Mouse (Mus musculus) embryonic facial prominence, embryonic 13.5 days (tissue): ENCODE data around the gene Hils1. TPM values are rescaled to one million over a fixed set of nuclear protein-coding genes. Genes with fewer than 3 reads are reported as not detected.

Experiments used
- ATAC-seq: fragments of 200-750 bp; cut with Nextera tagmentation; 2 replicates; pipeline ENCODE4 v1.8.0; 2017; ENCODE audit warnings: low read depth; ENCODE audit not compliant: insufficient number of reproducible peaks, insufficient read depth, low FRiP score, low TSS enrichment
- H3K27ac ChIP-seq: fragments of 300-500 bp; sonication (generic); 2 replicates; pipeline ENCODE4 v1.5.1; 2015; ENCODE audit warnings: moderate library complexity, mild to moderate bottlenecking, inconsistent platforms
- H3K27me3 ChIP-seq: fragments of 300-500 bp; sonication (generic); 2 replicates; pipeline ENCODE4 v1.6.1; 2015; ENCODE audit warnings: mild to moderate bottlenecking, inconsistent platforms
- H3K36me3 ChIP-seq: fragments of 300-500 bp; sonication (generic); 2 replicates; pipeline ENCODE4 v1.6.1; 2015; ENCODE audit warnings: mild to moderate bottlenecking, inconsistent platforms
- H3K4me1 ChIP-seq: fragments of 300-500 bp; sonication (generic); 2 replicates; pipeline ENCODE4 v1.6.1; 2015; ENCODE audit warnings: inconsistent platforms
- H3K4me2 ChIP-seq: fragments of 300-500 bp; sonication (generic); 2 replicates; pipeline ENCODE4 v1.6.1; 2015; ENCODE audit warnings: moderate library complexity, mild to moderate bottlenecking, inconsistent platforms
- H3K4me3 ChIP-seq: fragments of 300-500 bp; sonication (generic); 2 replicates; pipeline ENCODE4 v1.5.1; 2015; ENCODE audit warnings: mild to moderate bottlenecking, inconsistent platforms
- H3K9ac ChIP-seq: fragments of 300-500 bp; sonication (generic); 2 replicates; pipeline ENCODE4 v1.6.1; 2015; ENCODE audit warnings: mild to moderate bottlenecking, inconsistent platforms
- H3K9me3 ChIP-seq: fragments of 300-500 bp; sonication (generic); 2 replicates; pipeline ENCODE4 v1.6.1; 2016; ENCODE audit warnings: inconsistent platforms
- whole genome bisulfite sequencing: fragments of 180-500 bp; shearing (Covaris S2); methylation state at CpG from one replicate; pipeline ENCODE4 v1.1.7; 2015; ENCODE audit warnings: mixed read lengths; 5-methylcytosine and 5-hydroxymethylcytosine counted together
- polyA plus RNA-seq: library from polyadenylated mRNA; unstranded; fragments of >200 nt; fragmentation: Nextera tagmentation; extraction: Ambion mirVana; gene quantifications from 2 replicates; pipeline ENCODE4 v1.2.1, GENCODE M21; 2015

Gene Hils1
- polyA plus RNA-seq, 1 experiment from 2014 or later, result not detected

- peaks cover 65% of the 10 kb centered on the region for H3K36me3 ChIP-seq
- H3K9me3 ChIP-seq, result no peaks in the 10 kb centered on the region
- H3K9ac ChIP-seq, result no peak overlapping the region
- H3K27me3 ChIP-seq, result no peaks in the 10 kb centered on the region
- no peak overlapping the region for H3K27ac ChIP-seq
- 64% methylated on average over 5 of the region's 5 CpGs for WGBS
- no peak for ATAC-seq
- no peak overlapping the region for H3K4me3 ChIP-seq
- H3K4me1 ChIP-seq, result peaks cover 55% of the 10 kb centered on the region
- H3K4me2 ChIP-seq, result no peak overlapping the region
Observed at GRCm38 (mm10) chr11:94997596-94997995, 30.2 kb downstream of the Hils1 start.

- no peak overlapping the region for H3K27ac ChIP-seq
- H3K9ac ChIP-seq, result no peak overlapping the region
- ATAC-seq, result no peak
- H3K4me1 ChIP-seq, result peaks cover 50% of the 10 kb centered on the region
- no peaks in the 10 kb centered on the region for H3K9me3 ChIP-seq
- H3K4me2 ChIP-seq, result no peak overlapping the region
- WGBS, result 84% methylated on average over 16 of the region's 16 CpGs
- no peaks in the 10 kb centered on the region for H3K27me3 ChIP-seq
- peaks cover 70% of the 10 kb centered on the region for H3K36me3 ChIP-seq
- no peak overlapping the region for H3K4me3 ChIP-seq
Observed at GRCm38 (mm10) chr11:94998041-94998531, 30.7 kb downstream of the Hils1 start.

- no peaks in the 10 kb centered on the region for H3K27me3 ChIP-seq
- no peaks in the 10 kb centered on the region for H3K9me3 ChIP-seq
- peak overlapping the region; percentile 68 for H3K27ac ChIP-seq
- peak overlapping the region; percentile 49 for H3K9ac ChIP-seq
- H3K4me1 ChIP-seq, result peaks cover 30% of the 10 kb centered on the region
- WGBS, result 83% methylated on average over 8 of the region's 8 CpGs
- no peak overlapping the region for H3K4me2 ChIP-seq
- peaks cover 90% of the 10 kb centered on the region for H3K36me3 ChIP-seq
- H3K4me3 ChIP-seq, result no peak overlapping the region
- no peak for ATAC-seq
Observed at GRCm38 (mm10) chr11:95000128-95000527, 32.7 kb downstream of the Hils1 start.

- H3K27ac ChIP-seq, result peak overlapping the region; percentile 68
- H3K9me3 ChIP-seq, result no peaks in the 10 kb centered on the region
- peaks cover 26% of the 10 kb centered on the region for H3K4me1 ChIP-seq
- no peak for ATAC-seq
- no peaks in the 10 kb centered on the region for H3K27me3 ChIP-seq
- H3K9ac ChIP-seq, result peak overlapping the region; percentile 49
- peaks cover 94% of the 10 kb centered on the region for H3K36me3 ChIP-seq
- H3K4me3 ChIP-seq, result no peak overlapping the region
- H3K4me2 ChIP-seq, result 0 out of 2 replicates have a peak overlapping the region, but pooled peaks have one; percentile 7
- 47% methylated on average over 4 of the region's 4 CpGs for WGBS
Observed at GRCm38 (mm10) chr11:95000548-95000947, 33.2 kb downstream of the Hils1 start.

GRCm38 (mm10) chr11:95001058-95001457, 33.7 kb downstream of the Hils1 start:
- WGBS, result 2% methylated on average over 8 of the region's 8 CpGs
- H3K4me2 ChIP-seq, result 0 out of 2 replicates have a peak overlapping the region, but pooled peaks have one; percentile 7
- no peak for ATAC-seq
- no peaks in the 10 kb centered on the region for H3K27me3 ChIP-seq
- H3K4me1 ChIP-seq, result peaks cover 25% of the 10 kb centered on the region
- H3K4me3 ChIP-seq, result no peak overlapping the region
- peak overlapping the region; percentile 28; the same call in 1 of the 2 replicates for H3K9ac ChIP-seq
- peak overlapping the region; percentile 68 for H3K27ac ChIP-seq
- no peaks in the 10 kb centered on the region for H3K9me3 ChIP-seq
- H3K36me3 ChIP-seq, result peaks cover 99% of the 10 kb centered on the region

GRCm38 (mm10) chr11:95001584-95002347, 34.4 kb downstream of the Hils1 start:
- Histone ChIP-seq H3K9ac (no peak overlapping the region), H3K9me3 (no peaks in the 10 kb centered on the region), H3K27ac (peak overlapping the region; percentile 68; the same call in 1 of the 2 replicates), H3K4me3 (no peak overlapping the region), H3K27me3 (no peaks in the 10 kb centered on the region), H3K4me2 (no peak overlapping the region), H3K36me3 (peaks cover 92% of the 10 kb centered on the region), H3K4me1 (peaks cover 27% of the 10 kb centered on the region)
- 85% methylated on average over 21 of the region's 21 CpGs for WGBS
- no peak for ATAC-seq

- Histone ChIP-seq H3K9me3 (no peaks in the 10 kb centered on the region), H3K4me2 (no peak overlapping the region), H3K9ac (no peak overlapping the region), H3K27ac (no peak overlapping the region), H3K4me1 (peaks cover 37% of the 10 kb centered on the region), H3K27me3 (no peaks in the 10 kb centered on the region), H3K36me3 (peaks cover 83% of the 10 kb centered on the region), H3K4me3 (no peak overlapping the region)
- no peak for ATAC-seq
- WGBS, result 92% methylated on average over 8 of the region's 8 CpGs
Observed at GRCm38 (mm10) chr11:95002705-95003104, 35.3 kb downstream of the Hils1 start.

GRCm38 (mm10) chr11:95004136-95004936, 36.9 kb downstream of the Hils1 start:
- H3K27me3 ChIP-seq, result no peaks in the 10 kb centered on the region
- no peak overlapping the region for H3K4me2 ChIP-seq
- peak overlapping the region; percentile 11; the same call in 1 of the 2 replicates for H3K27ac ChIP-seq
- H3K4me1 ChIP-seq, result peaks cover 48% of the 10 kb centered on the region
- no peaks in the 10 kb centered on the region for H3K9me3 ChIP-seq
- H3K36me3 ChIP-seq, result peaks cover 66% of the 10 kb centered on the region
- H3K4me3 ChIP-seq, result no peak overlapping the region
- WGBS, result 83% methylated on average over 12 of the region's 12 CpGs
- H3K9ac ChIP-seq, result peak overlapping the region; percentile 17
- ATAC-seq, result no peak

GRCm38 (mm10) chr11:95004937-95005198, 37.5 kb downstream of the Hils1 start:
- 54% methylated on average over 6 of the region's 6 CpGs for WGBS
- H3K36me3 ChIP-seq, result peaks cover 61% of the 10 kb centered on the region
- H3K27me3 ChIP-seq, result no peaks in the 10 kb centered on the region
- no peak overlapping the region for H3K4me3 ChIP-seq
- no peak overlapping the region for H3K4me2 ChIP-seq
- peak overlapping the region; percentile 17 for H3K9ac ChIP-seq
- ATAC-seq, result no peak
- no peaks in the 10 kb centered on the region for H3K9me3 ChIP-seq
- H3K27ac ChIP-seq, result peak overlapping the region; percentile 11; the same call in 1 of the 2 replicates
- H3K4me1 ChIP-seq, result peaks cover 50% of the 10 kb centered on the region

GRCm38 (mm10) chr11:95006038-95006437, 38.6 kb downstream of the Hils1 start:
- ATAC-seq, result no peak
- peak overlapping the region; percentile 72; the same call in 1 of the 2 replicates for H3K9ac ChIP-seq
- no peaks in the 10 kb centered on the region for H3K9me3 ChIP-seq
- peaks cover 41% of the 10 kb centered on the region for H3K4me1 ChIP-seq
- H3K4me2 ChIP-seq, result peak overlapping the region; percentile 72
- H3K36me3 ChIP-seq, result peaks cover 49% of the 10 kb centered on the region
- no peaks in the 10 kb centered on the region for H3K27me3 ChIP-seq
- peak overlapping the region; percentile 78 for H3K27ac ChIP-seq
- H3K4me3 ChIP-seq, result peak overlapping the region; percentile 45
- WGBS, result 30% methylated on average over 4 of the region's 4 CpGs

- H3K9me3 ChIP-seq, result no peaks in the 10 kb centered on the region
- H3K4me3 ChIP-seq, result peak overlapping the region; percentile 45
- no peaks in the 10 kb centered on the region for H3K27me3 ChIP-seq
- H3K36me3 ChIP-seq, result peaks cover 44% of the 10 kb centered on the region
- WGBS, result under 1% methylated on average over 27 of the region's 27 CpGs
- peak overlapping the region; percentile 72 for H3K9ac ChIP-seq
- H3K4me1 ChIP-seq, result peaks cover 44% of the 10 kb centered on the region
- peak overlapping the region; percentile 72 for H3K4me2 ChIP-seq
- ATAC-seq, result peak; percentile 20
- peak overlapping the region; percentile 78 for H3K27ac ChIP-seq
Observed at GRCm38 (mm10) chr11:95006525-95007219, 39.3 kb downstream of the Hils1 start.
